ENCODE assay signal across 8 mouse cellular contexts in the genomic region with DNA sequence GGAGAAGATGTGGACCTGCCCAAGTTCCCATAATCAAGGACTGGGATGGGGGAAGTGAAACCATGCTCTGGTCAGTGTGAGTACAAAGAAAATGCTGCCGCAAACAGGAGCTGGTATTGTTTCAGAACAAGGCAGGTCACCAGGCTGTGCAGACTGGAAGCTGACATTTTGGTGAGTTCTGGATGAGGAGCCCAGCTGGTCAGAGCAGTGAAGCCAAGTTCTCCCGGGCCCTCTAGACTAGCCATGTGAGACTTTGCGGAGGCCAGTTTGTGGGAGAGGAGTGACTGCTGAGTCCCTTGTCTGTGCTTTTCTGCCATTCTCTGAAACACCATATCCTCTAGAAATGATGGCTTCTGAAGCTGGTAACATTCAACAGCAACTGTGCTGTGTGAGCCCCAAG.
"Had no signal": no experiment of that assay in that cellular context is flagged by ENCODE, and none has a peak within 500 bp of the region (broad histone marks: within the 10 kb centered on the region; RNA-seq: fewer than 3 reads in every experiment).

No protein-coding gene starts in this region.

- ATAC-seq: lung, postnatal 0 days had no signal

- DNase-seq: kidney, postnatal 25 days; lung, adult 2 months; lung, postnatal 36 days; midbrain, embryonic 14.5 days; right cerebral cortex, adult 18-20 months; right cerebral cortex, postnatal 25 days; thymus, postnatal 36 days had no signal
